Mouse (Mus musculus) stomach, embryonic 14.5 days (tissue): ENCODE measurements around the gene Adam12. TPM values are rescaled to one million over a fixed set of nuclear protein-coding genes. Genes with fewer than 3 reads are reported as not detected.

Experiments
- ATAC-seq: fragments of 200-750 bp; cut with Nextera tagmentation; 2 replicates; pipeline ENCODE4 v1.8.0; 2017; ENCODE audit warnings: low read depth, moderate TSS enrichment; ENCODE audit not compliant: insufficient number of reproducible peaks, insufficient read depth, low FRiP score
- H3K27ac ChIP-seq: fragments of 300-500 bp; sonication (generic); 2 replicates; pipeline ENCODE4 v1.5.1; 2014; ENCODE audit warnings: mild to moderate bottlenecking, low read length, moderate library complexity, mixed read lengths
- H3K27me3 ChIP-seq: fragments of 300-500 bp; sonication (generic); 2 replicates; pipeline ENCODE4 v1.6.1; 2014; ENCODE audit warnings: low read length, control low read depth, mixed read lengths; ENCODE audit not compliant: control insufficient read depth, insufficient read depth
- H3K36me3 ChIP-seq: fragments of 300-500 bp; sonication (generic); 2 replicates; pipeline ENCODE4 v1.6.1; 2014; ENCODE audit warnings: mild to moderate bottlenecking, control low read depth, low read length, moderate library complexity, mixed read lengths; ENCODE audit not compliant: control insufficient read depth, insufficient read depth
- H3K4me1 ChIP-seq: fragments of 300-500 bp; sonication (generic); 2 replicates; pipeline ENCODE4 v1.6.1; 2014; ENCODE audit warnings: low read length, control low read depth, mixed read lengths; ENCODE audit not compliant: control insufficient read depth, insufficient read depth
- H3K4me2 ChIP-seq: fragments of 300-500 bp; sonication (generic); replicated peaks from 2 replicates; pipeline ENCODE4 v1.6.1; 2014; ENCODE audit warnings: low read depth, low read length, control low read depth
- H3K4me3 ChIP-seq: fragments of 300-500 bp; sonication (generic); 2 replicates; pipeline ENCODE4 v1.5.1; 2014; ENCODE audit warnings: low read depth, low read length, control low read depth
- H3K9ac ChIP-seq: fragments of 300-500 bp; sonication (generic); replicated peaks from 2 replicates; pipeline ENCODE4 v1.6.1; 2014; ENCODE audit warnings: low read depth, mild to moderate bottlenecking, control low read depth, low read length, moderate library complexity, mixed read lengths
- H3K9me3 ChIP-seq: fragments of 300-500 bp; sonication (generic); 2 replicates; pipeline ENCODE4 v1.6.1; 2016; ENCODE audit warnings: low read depth, low read length, control low read depth; ENCODE audit not compliant: control insufficient read depth
- WGBS: fragments of 180-500 bp; shearing (Covaris S2); extraction: QIAGEN DNeasy Blood & Tissue Kit; methylation state at CpG from one replicate; pipeline ENCODE4 v1.1.7; 2014; 5-methylcytosine and 5-hydroxymethylcytosine counted together
- polyA plus RNA-seq: library from polyadenylated mRNA; unstranded; fragments of >200 nt; fragmentation: Nextera tagmentation; extraction: Ambion mirVana; gene quantifications from 2 replicates; pipeline ENCODE4 v1.2.1, GENCODE M21; 2014

Gene Adam12
- polyA plus RNA-seq, 1 experiment from 2014 or later: 10.9 TPM

DNA sequence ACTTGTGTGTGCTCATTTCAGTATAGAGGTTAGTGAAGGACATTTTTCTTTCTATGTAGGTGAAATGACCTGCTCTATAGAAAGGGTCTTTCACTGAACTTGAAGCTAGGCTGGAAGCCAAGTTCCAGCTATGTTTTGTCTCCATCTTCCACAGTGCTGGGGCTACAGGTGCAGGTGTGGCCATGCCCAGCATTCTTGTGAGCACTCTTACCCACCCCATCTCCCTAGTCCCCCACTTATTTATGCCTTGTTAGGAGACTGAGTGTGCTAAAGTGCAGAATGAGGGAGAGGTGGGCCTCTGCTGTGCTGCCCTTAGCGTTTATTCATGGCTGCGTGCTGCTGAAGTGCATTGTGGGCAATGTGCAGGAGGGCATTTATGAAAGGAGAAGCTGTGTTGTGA, 198.0 kb downstream of the Adam12 start:
- ATAC-seq: no peak
- Histone ChIP-seq H3K36me3 (no peaks in the 10 kb centered on the region), H3K27ac (no peak overlapping the region), H3K4me3 (no peak overlapping the region), H3K4me2 (no peak overlapping the region), H3K27me3 (no peaks in the 10 kb centered on the region), H3K9ac (no peak overlapping the region), H3K9me3 (no peaks in the 10 kb centered on the region), H3K4me1 (peaks cover 5% of the 10 kb centered on the region; the same call in 1 of the 2 replicates)
- 79% methylated on average over 2 of the region's 2 CpGs for WGBS

DNA sequence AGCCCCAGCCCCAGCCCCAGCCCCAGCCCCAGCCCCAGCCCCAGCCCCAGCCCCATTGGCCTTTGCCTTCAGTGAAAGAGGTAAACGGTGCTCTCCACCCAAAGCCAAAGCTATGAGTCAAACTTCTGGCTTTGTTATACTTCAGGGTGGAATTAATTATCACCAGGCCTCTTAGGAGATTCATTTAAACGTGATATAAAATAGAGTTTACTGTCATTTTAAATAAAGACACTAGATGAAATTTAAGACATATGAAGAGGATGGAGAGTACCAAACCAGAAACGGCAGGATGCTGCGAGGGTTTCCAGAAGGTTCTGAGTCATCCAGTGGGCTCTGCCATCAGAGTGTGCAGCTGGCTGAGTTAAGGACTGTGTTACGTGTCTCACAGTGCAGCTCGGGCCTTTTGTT, 199.0 kb downstream of the Adam12 start:
- 15% methylated on average over 6 of the region's 6 CpGs for WGBS
- H3K9me3 ChIP-seq: no peaks in the 10 kb centered on the region
- no peaks in the 10 kb centered on the region for H3K36me3 ChIP-seq
- H3K4me3 ChIP-seq: no peak overlapping the region
- H3K27me3 ChIP-seq: no peaks in the 10 kb centered on the region
- no peak overlapping the region for H3K9ac ChIP-seq
- no peak overlapping the region for H3K4me2 ChIP-seq
- H3K27ac ChIP-seq: peak overlapping the region; percentile 52; the same call in 1 of the 2 replicates
- peaks cover 5% of the 10 kb centered on the region; the same call in 1 of the 2 replicates for H3K4me1 ChIP-seq
- peak; percentile 64; the same call in 1 of the 2 replicates for ATAC-seq

DNA sequence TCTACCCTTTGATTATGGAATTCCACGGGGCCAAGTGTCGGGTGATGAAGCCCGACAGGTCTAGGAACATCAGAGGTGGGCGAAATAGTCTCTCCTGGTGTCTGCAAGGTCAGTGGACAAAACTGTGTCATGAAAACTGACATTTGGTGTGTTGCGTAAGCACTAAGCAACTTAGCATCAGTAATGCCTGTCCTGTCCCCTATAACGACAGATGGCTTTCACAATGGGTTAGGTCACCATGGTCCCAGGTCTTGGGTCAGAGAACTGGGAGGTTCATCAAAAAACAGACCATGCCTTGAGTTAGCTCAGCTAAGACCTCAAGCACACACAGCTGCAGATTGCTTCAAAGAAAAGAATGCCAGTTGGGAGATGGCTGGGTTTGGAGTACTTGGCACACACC, 200.2 kb downstream of the Adam12 start:
- Histone ChIP-seq H3K4me2 (no peak overlapping the region), H3K4me1 (peaks cover 5% of the 10 kb centered on the region; the same call in 1 of the 2 replicates), H3K9ac (no peak overlapping the region), H3K36me3 (no peaks in the 10 kb centered on the region), H3K9me3 (no peaks in the 10 kb centered on the region), H3K27ac (no peak overlapping the region), H3K4me3 (no peak overlapping the region), H3K27me3 (no peaks in the 10 kb centered on the region)
- ATAC-seq: no peak
- WGBS: 87% methylated on average over 6 of the region's 6 CpGs

DNA sequence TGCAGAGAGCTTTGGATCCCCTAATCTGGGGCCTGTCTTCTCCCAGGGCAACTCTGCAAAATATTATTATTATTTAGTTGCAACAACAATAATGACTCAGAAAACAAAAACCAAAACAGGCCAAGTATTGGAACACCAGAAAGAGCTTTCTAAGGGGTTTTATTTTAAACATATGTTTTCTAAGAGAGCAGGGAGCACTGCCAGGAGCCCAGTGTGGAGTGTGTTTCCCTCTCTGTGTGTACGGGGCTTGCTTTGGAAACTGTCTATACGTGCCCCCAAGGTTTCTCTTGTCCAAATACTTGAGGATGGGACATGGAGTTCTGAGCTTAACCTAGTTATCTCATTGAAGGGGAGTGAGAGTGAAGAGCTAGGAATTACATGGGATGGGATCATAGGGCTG, 200.7 kb downstream of the Adam12 start:
- Histone ChIP-seq H3K9me3 (no peaks in the 10 kb centered on the region), H3K4me1 (peaks cover 5% of the 10 kb centered on the region; the same call in 1 of the 2 replicates), H3K27me3 (no peaks in the 10 kb centered on the region), H3K36me3 (no peaks in the 10 kb centered on the region), H3K4me3 (no peak overlapping the region), H3K9ac (no peak overlapping the region), H3K27ac (peak overlapping the region; percentile 0; the same call in 1 of the 2 replicates), H3K4me2 (no peak overlapping the region)
- no peak for ATAC-seq
- 72% methylated on average over 2 of the region's 2 CpGs for WGBS

DNA sequence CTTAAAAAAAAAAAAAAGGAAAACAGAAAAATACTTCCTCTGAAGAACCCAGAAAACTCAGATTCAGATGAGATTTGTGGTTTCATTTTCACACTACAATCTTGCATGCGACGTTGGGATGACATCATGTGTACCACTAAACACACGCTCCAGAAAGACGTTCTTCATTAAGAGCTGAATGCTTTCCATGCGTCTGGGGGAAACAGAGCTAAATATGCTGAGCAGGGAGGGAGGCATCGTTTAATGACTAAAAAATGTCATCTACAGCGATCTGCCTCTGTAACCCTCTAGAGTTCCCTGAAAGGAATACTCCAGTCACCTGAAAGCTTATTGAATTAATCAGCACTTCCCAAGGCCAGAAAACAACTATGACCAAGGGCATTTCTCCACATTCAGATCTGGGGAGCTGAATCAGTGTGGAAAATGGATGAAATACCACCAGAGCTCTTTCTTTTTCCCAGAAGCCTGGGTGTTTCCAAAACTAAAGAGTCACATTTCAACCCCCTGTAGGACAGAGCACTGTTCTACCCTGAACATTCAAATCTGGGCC, 203.6 kb downstream of the Adam12 start:
- ATAC-seq: no peak
- H3K9me3 ChIP-seq: no peaks in the 10 kb centered on the region
- H3K27ac ChIP-seq: no peak overlapping the region
- peaks cover 5% of the 10 kb centered on the region; the same call in 1 of the 2 replicates for H3K4me1 ChIP-seq
- H3K36me3 ChIP-seq: no peaks in the 10 kb centered on the region
- H3K27me3 ChIP-seq: no peaks in the 10 kb centered on the region
- no peak overlapping the region for H3K9ac ChIP-seq
- 74% methylated on average over 7 of the region's 7 CpGs for WGBS
- H3K4me2 ChIP-seq: no peak overlapping the region
- no peak overlapping the region for H3K4me3 ChIP-seq

DNA sequence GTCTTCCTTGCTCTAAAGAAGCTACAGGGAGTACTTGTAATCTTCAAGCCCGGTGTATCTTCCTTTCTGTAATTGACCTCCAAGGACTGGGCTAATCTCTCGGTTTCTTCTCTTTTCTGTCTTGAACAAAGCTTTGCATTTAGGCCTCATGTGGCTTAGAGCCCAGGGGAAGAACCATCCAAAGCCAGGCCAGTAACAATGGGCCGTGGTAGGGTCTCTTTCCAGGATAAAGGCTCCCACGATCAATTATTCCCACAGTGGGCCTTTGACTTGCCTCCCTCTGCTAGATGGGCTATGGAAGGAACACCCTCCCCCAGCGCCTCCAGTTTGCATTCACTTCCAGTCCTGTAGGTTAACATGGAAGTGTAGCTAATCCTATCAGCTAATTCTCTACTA, 204.9 kb downstream of the Adam12 start:
- Histone ChIP-seq H3K9me3 (no peaks in the 10 kb centered on the region), H3K27me3 (no peaks in the 10 kb centered on the region), H3K9ac (no peak overlapping the region), H3K4me3 (no peak overlapping the region), H3K27ac (peak overlapping the region; percentile 79), H3K4me2 (no peak overlapping the region), H3K4me1 (peaks cover under 1% of the 10 kb centered on the region; the same call in 1 of the 2 replicates), H3K36me3 (no peaks in the 10 kb centered on the region)
- WGBS: 62% methylated on average over 5 of the region's 5 CpGs
- no peak for ATAC-seq

DNA sequence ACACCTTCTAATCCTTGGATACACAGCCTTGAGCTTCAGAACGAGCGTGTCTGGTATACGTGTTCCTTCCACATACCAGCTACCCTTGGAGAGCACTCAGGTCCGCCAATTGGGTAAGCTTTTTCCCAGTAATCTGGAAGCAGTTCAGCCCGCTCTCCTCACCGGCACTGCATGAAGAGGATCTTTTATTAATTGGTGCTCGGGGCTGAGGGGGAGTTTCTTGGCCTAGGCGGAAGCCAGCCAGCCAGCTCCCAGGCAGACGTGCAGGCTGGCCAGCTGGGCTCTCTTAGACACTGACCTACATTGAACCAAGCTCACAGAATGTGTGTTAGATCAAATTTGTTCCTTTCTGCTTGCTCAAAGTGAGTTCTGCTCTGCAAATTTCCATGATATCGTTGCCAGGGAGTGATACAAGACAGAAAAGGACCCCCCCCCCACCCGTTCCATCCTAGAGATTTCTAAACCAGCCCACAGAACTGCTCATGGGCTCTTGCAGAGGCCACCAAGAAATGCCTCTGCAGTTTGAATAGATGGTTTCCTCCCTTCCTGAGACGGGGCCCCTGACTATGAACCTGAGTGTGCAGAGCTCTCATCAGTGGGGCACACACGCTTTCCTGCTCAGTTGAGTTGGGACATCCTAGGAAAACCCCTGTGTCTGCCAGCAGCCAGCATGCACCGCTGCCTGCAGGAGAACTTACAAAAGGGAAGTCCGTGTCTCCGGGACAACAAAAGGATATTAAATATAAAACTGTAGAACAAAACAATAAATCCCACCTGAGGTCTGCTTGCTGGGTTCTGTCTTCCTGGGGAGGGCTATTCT, 205.5 kb downstream of the Adam12 start:
- H3K9me3 ChIP-seq: no peaks in the 10 kb centered on the region
- no peak overlapping the region for H3K4me2 ChIP-seq
- H3K27ac ChIP-seq: peak overlapping the region; percentile 79
- H3K4me3 ChIP-seq: no peak overlapping the region
- no peaks in the 10 kb centered on the region for H3K27me3 ChIP-seq
- H3K9ac ChIP-seq: no peak overlapping the region
- no peaks in the 10 kb centered on the region for H3K36me3 ChIP-seq
- ATAC-seq: peak; percentile 81; the same call in 1 of the 2 replicates
- H3K4me1 ChIP-seq: no peaks in the 10 kb centered on the region; the same call in 1 of the 2 replicates
- WGBS: 41% methylated on average over 16 of the region's 16 CpGs

DNA sequence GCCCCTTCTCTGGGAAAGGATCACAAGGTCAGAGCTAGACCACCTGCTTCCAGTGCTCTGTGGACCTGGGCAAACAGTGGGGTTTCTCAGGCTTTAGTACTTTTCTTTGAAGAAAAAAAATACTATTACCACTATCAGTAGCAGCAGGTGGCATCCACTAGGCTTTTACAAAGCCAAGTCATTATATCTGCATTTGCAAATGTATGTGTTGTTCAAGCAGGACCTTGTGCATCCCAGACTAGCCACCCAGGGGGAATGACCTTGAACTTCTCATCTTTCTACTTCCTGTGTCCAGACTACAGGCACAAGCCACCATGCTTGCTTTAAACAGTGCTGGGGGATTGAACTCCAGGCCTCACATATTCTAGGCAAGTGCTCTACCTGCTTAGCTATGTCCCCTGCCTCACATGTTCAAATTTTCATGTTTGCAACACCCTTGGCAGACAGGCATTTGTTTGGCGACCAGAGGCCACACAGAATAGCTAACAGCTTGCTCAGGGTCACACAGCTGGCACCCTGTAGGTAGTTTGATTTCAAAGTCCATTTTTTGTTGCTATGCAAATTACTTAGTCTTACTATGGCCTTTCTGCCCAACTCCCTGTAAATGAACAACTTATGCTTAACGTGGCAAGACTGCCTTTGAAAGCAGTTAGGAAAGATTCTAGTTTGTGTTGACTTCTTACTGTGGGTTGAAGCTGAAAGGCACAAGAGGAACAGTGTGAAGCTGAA, 209.6 kb downstream of the Adam12 start:
- WGBS: 66% methylated on average over 2 of the region's 2 CpGs
- Histone ChIP-seq H3K4me3 (no peak overlapping the region), H3K4me2 (no peak overlapping the region), H3K27me3 (no peaks in the 10 kb centered on the region), H3K27ac (no peak overlapping the region), H3K9me3 (no peaks in the 10 kb centered on the region), H3K4me1 (no peaks in the 10 kb centered on the region), H3K9ac (no peak overlapping the region), H3K36me3 (no peaks in the 10 kb centered on the region)
- ATAC-seq: no peak
